Mouse (Mus musculus): ENCODE measurements around the gene Arhgap25. TPM values are rescaled to one million over a fixed set of nuclear protein-coding genes. Genes with fewer than 3 reads are reported as not detected.

Arhgap25 gene
- polyA plus RNA-seq, 1 experiment: 1.9 TPM

DNA sequence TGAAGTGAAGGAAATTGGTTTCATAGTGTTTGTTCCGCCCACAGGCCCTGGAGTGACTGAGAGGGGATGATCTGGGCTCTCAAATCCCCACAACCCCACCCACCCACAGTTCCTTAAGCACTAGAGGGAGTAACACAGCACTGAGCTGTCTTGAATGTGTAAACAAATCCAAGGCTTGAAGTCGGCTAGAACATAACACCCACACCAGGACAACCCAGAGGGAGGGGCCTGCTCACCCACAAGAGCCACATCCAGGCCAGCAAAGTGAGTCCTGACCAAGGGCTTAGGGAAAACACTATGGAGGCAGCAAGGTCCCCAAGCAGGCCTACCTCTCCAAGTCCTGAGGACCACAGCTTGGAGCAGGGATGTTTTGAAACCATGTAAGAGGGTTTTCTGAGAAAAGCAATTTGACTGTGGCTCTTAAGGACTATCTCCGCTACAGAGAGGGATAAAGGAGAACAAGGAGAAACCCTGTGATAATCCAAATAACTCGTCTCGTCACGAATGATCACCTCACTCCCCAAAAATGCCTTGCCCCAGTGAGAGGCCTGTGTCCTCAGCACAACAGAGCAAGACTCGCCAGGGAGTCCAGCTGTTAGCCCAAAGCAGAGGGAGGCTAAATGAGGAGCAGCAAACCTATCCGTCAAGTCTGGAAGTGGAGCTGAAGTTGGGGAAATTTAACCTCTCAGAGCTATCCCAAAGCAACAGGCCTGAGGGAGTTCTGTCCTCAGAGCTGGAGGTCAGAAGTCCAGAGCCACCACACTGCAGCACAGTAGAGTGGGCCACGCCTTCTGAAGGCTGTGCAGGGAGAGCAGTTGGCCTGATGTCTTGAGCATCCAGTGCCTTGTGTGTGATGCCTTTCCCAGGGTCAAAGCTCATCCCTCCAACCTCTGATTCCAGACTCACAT lies 34.9 kb upstream of the Arhgap25 start:
- peak overlapping the region; percentile 63 for H3K27ac ChIP-seq (ENCODE audit: insufficient read depth, low read depth, low read length)
- no peak for TF ChIP-seq CTCF (IDR thresholded peaks at IDR 0.05; ENCODE audit: extremely low read depth, insufficient read length, insufficient replicate concordance, low read depth, low read length)
- TF ChIP-seq POLR2A (IDR thresholded peaks at IDR 0.05; ENCODE audit: low read depth, low read length): no peak
- H3K4me3 ChIP-seq (ENCODE audit: low read depth, low read length): no peak overlapping the region
- WGBS: 62% methylated on average over 9 of the region's 9 CpGs
- H3K36me3 ChIP-seq (ENCODE audit: control insufficient read depth, insufficient read depth, low read length): no peaks in the 10 kb centered on the region
- H3K27me3 ChIP-seq (ENCODE audit: control insufficient read depth, insufficient read depth, low read length): 0 out of 2 replicates have a peak, but pooled peaks cover 6% of the 10 kb centered on the region
- peaks cover 4% of the 10 kb centered on the region; the same call in 1 of the 2 replicates for H3K4me1 ChIP-seq (ENCODE audit: control insufficient read depth, insufficient read depth, insufficient read length, low read length)

DNA sequence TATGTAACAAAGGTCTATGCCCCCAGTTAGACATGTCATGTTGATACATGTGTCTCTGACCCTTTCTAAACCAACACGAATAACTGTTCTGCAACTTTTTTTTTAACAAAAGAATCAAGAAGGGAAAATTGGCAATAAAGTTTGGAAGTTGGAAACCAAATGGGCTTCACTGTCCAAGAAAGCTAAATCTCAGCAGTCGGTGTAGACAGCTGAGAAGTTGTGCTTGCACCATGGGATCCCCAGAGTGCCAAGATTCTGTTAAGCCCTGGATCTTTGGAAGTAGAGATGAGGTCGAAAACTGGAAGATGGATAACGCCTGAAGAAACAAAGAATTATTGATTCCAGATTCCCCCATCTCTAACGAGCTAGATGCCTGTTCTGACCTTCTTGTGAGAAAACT lies 32.1 kb upstream of the Arhgap25 start:
- Histone ChIP-seq H3K27ac (ENCODE audit: insufficient read depth, low read depth, low read length) (no peak overlapping the region), H3K27me3 (ENCODE audit: control insufficient read depth, insufficient read depth, low read length) (0 out of 2 replicates have a peak, but pooled peaks cover 2% of the 10 kb centered on the region), H3K4me3 (ENCODE audit: low read depth, low read length) (no peak overlapping the region), H3K36me3 (ENCODE audit: control insufficient read depth, insufficient read depth, low read length) (no peaks in the 10 kb centered on the region), H3K4me1 (ENCODE audit: control insufficient read depth, insufficient read depth, insufficient read length, low read length) (peaks cover 4% of the 10 kb centered on the region; the same call in 1 of the 2 replicates)
- TF ChIP-seq POLR2A (IDR thresholded peaks at IDR 0.05; ENCODE audit: low read depth, low read length): no peak
- TF ChIP-seq CTCF (IDR thresholded peaks at IDR 0.05; ENCODE audit: extremely low read depth, insufficient read length, insufficient replicate concordance, low read depth, low read length): no peak
- WGBS: 66% methylated on average over 5 of the region's 5 CpGs

DNA sequence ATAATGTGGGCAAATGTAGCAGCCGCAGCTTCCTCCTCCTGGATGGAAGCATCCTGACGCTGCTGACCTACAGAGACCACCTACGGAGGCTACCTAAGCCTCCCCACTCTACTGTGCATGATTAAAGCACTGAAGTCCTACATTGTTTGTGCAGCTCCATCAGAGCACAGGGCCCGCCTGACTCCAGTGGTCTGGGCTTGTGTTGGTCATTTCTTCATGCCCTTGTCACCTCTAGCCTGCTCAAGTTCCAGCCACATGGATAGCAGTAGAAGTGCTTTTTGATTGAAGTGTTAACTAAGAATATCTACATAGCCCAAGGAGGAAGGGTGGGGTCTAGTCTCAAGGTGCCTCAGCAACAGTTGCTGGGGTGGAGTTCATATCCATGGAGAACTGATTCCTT lies 31.3 kb upstream of the Arhgap25 start:
- 0 out of 2 replicates have a peak, but pooled peaks cover 2% of the 10 kb centered on the region for H3K27me3 ChIP-seq (ENCODE audit: control insufficient read depth, insufficient read depth, low read length)
- no peak overlapping the region for H3K4me3 ChIP-seq (ENCODE audit: low read depth, low read length)
- 94% methylated on average over 4 of the region's 4 CpGs for WGBS
- no peaks in the 10 kb centered on the region for H3K36me3 ChIP-seq (ENCODE audit: control insufficient read depth, insufficient read depth, low read length)
- no peak overlapping the region for H3K27ac ChIP-seq (ENCODE audit: insufficient read depth, low read depth, low read length)
- peaks cover 4% of the 10 kb centered on the region; the same call in 1 of the 2 replicates for H3K4me1 ChIP-seq (ENCODE audit: control insufficient read depth, insufficient read depth, insufficient read length, low read length)
- TF ChIP-seq POLR2A (IDR thresholded peaks at IDR 0.05; ENCODE audit: low read depth, low read length) (no peak), CTCF (IDR thresholded peaks at IDR 0.05; ENCODE audit: extremely low read depth, insufficient read length, insufficient replicate concordance, low read depth, low read length) (no peak)

DNA sequence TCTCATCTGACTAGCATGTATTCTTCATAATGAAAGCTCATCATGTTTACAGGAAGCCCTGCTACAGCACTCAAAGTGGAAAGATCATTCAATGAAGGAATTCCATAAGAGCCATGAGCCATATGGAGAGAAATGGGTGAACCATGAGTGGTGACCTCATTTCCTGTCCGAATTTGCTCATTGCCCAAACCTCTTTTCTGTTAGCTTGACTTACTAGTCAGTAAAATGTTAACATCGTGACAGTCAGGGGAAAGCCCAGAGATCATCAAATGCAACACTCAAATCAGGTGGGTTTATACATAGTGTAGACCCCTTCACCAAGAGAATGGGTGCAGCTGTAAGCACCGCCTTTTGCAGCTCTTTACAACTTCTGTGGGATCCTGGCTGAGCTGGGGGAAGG lies 20.7 kb upstream of the Arhgap25 start:
- no peaks in the 10 kb centered on the region for H3K4me1 ChIP-seq (ENCODE audit: control insufficient read depth, insufficient read depth, insufficient read length, low read length)
- no peaks in the 10 kb centered on the region for H3K27me3 ChIP-seq (ENCODE audit: control insufficient read depth, insufficient read depth, low read length)
- 73% methylated on average over 3 of the region's 3 CpGs for WGBS
- H3K27ac ChIP-seq (ENCODE audit: insufficient read depth, low read depth, low read length): no peak overlapping the region
- no peak overlapping the region for H3K4me3 ChIP-seq (ENCODE audit: low read depth, low read length)
- no peaks in the 10 kb centered on the region for H3K36me3 ChIP-seq (ENCODE audit: control insufficient read depth, insufficient read depth, low read length)
- no peak for TF ChIP-seq CTCF (IDR thresholded peaks at IDR 0.05; ENCODE audit: extremely low read depth, insufficient read length, insufficient replicate concordance, low read depth, low read length)
- no peak for TF ChIP-seq POLR2A (IDR thresholded peaks at IDR 0.05; ENCODE audit: low read depth, low read length)

DNA sequence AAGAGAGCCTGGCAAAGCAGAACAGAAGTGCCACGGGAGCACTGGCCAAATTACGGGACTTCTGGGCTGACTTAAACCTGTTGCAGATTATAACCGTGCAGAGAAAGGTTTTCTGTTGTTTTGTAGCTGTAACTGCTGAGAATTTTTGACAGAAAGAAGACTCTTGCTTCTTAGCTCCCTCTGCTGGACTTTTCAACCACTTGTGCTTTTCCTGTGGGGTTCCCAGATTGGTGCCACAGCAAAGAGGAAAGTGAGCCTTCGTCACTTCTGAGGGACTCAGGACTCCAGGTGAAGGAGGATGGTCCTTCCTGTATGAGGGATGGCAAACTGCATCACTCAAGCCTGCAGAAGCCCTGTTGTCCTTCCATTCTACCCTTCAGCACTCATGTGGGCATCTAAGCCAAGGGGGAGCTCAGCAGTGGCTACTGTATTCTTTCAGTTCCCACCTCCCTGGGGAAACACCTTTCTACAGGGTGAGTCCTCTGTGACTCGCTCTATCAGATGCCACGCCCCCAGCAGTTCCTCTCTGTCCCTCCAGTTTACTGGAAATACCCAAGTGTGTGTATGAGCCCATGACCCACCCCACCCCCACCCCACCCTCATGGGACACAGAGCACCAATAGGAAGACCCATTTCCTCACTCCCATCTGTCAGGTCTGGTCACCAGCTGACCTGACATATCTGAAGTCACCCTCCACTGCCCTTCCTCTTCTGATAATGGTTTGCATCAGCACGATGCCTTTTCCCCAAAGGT lies 19.2 kb upstream of the Arhgap25 start:
- 34% methylated on average over 7 of the region's 7 CpGs for WGBS
- no peaks in the 10 kb centered on the region for H3K4me1 ChIP-seq (ENCODE audit: control insufficient read depth, insufficient read depth, insufficient read length, low read length)
- no peaks in the 10 kb centered on the region for H3K36me3 ChIP-seq (ENCODE audit: control insufficient read depth, insufficient read depth, low read length)
- H3K4me3 ChIP-seq (ENCODE audit: low read depth, low read length): no peak overlapping the region
- H3K27me3 ChIP-seq (ENCODE audit: control insufficient read depth, insufficient read depth, low read length): no peaks in the 10 kb centered on the region
- TF ChIP-seq POLR2A (IDR thresholded peaks at IDR 0.05; ENCODE audit: low read depth, low read length) (no peak), CTCF (IDR thresholded peaks at IDR 0.05; ENCODE audit: extremely low read depth, insufficient read length, insufficient replicate concordance, low read depth, low read length) (peak; percentile 23; the same call in 1 of the 2 replicates)
- no peak overlapping the region for H3K27ac ChIP-seq (ENCODE audit: insufficient read depth, low read depth, low read length)

DNA sequence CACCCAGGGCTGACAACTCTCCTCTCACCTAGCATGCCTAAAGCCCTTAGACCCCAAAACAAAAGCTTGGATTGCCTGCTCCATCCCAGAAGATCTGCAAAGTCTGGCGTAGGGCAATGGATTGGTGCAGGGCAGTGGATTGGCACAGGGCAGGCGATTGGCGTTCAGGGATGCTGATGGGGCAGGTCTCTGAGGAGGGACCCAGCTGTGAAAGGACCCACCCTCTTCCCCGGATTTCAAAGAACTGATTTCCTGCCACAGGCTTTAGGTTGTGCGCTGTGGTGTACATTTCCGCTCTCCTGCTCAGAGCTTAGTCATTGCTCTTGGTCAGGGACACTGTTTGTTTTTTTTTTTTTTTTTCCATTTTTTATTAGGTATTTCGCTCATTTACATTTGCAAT lies 14.8 kb upstream of the Arhgap25 start:
- Histone ChIP-seq H3K36me3 (ENCODE audit: control insufficient read depth, insufficient read depth, low read length) (no peaks in the 10 kb centered on the region), H3K4me3 (ENCODE audit: low read depth, low read length) (no peak overlapping the region), H3K27me3 (ENCODE audit: control insufficient read depth, insufficient read depth, low read length) (no peaks in the 10 kb centered on the region), H3K27ac (ENCODE audit: insufficient read depth, low read depth, low read length) (no peak overlapping the region), H3K4me1 (ENCODE audit: control insufficient read depth, insufficient read depth, insufficient read length, low read length) (no peaks in the 10 kb centered on the region)
- TF ChIP-seq CTCF (IDR thresholded peaks at IDR 0.05; ENCODE audit: extremely low read depth, insufficient read length, insufficient replicate concordance, low read depth, low read length): no peak
- 84% methylated on average over 7 of the region's 7 CpGs for WGBS

DNA sequence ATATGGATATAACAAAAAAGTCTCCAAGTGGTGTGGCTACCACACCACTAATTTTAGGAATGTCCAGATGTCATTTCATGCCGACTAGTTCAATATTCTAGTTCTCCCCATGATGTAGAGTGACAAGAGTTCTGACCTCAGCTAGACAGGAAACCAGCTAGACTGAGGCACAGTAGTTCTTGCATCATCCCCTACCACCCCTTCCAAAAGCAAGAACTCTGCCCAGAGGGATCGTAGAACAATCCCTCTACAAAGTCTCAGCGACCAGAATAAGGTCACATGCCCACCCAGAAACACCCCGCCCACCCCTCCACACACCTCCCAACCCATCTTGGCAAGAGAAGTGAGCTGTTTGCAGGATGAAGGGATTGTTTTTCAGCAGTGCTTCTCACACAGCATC lies 14.4 kb upstream of the Arhgap25 start:
- H3K4me1 ChIP-seq (ENCODE audit: control insufficient read depth, insufficient read depth, insufficient read length, low read length): no peaks in the 10 kb centered on the region
- H3K36me3 ChIP-seq (ENCODE audit: control insufficient read depth, insufficient read depth, low read length): no peaks in the 10 kb centered on the region
- H3K4me3 ChIP-seq (ENCODE audit: low read depth, low read length): no peak overlapping the region
- no peaks in the 10 kb centered on the region for H3K27me3 ChIP-seq (ENCODE audit: control insufficient read depth, insufficient read depth, low read length)
- 68% methylated on average over 4 of the region's 4 CpGs for WGBS
- no peak for TF ChIP-seq POLR2A (IDR thresholded peaks at IDR 0.05; ENCODE audit: low read depth, low read length)
- no peak for TF ChIP-seq CTCF (IDR thresholded peaks at IDR 0.05; ENCODE audit: extremely low read depth, insufficient read length, insufficient replicate concordance, low read depth, low read length)
- no peak overlapping the region for H3K27ac ChIP-seq (ENCODE audit: insufficient read depth, low read depth, low read length)
